Mouse (Mus musculus) Patski (cell line): Measurements from ENCODE around the gene Ift20. TPM values are rescaled to one million over a fixed set of nuclear protein-coding genes. Genes with fewer than 3 reads are reported as not detected.
A peak's percentile ranks its signal among the peaks of the same experiment; 100 is the strongest.
"Not testable (repeated sequence)": the region's sequence is repeated elsewhere in the genome, so short reads cannot be mapped to it uniquely, and the experiment has no call there.

Experiments
- ATAC-seq: fragments of 100-300 bp; one replicate; pipeline ENCODE4 v1.8.0; 2021
- CTCF ChIA-PET: fragments of 350-600 bp; sonication (Branson Sonifier 250); formaldehyde crosslinking; loops from one replicate; lab custom pipeline; 2022; ENCODE audit warnings: inconsistent platforms; lab: Charles Lee
- POLR2A ChIA-PET: fragments of 350-600 bp; sonication (Branson Sonifier 250); formaldehyde crosslinking; loops from one replicate; lab custom pipeline; 2022; ENCODE audit warnings: antibody characterized with exemption, inconsistent platforms; lab: Charles Lee
- DNase-seq: peaks from one replicate; pipeline ENCODE4 v3.0.0-alpha.2; 2011; ENCODE audit warnings: low read depth, low spot score
- H3K27me3 ChIP-seq: fragments of 371-371 bp; one replicate; pipeline ENCODE4 v1.5.1; 2021
- CTCF ChIP-seq: fragments of 100-300 bp; IDR thresholded peaks from one replicate; pipeline ENCODE4 v1.5.1; 2021
- in situ Hi-C: fragments of 300-500 bp; cut with MboI; formaldehyde crosslinking; loops from 3 replicates; pipeline ENCODE4 v1.11.1; 2018; ENCODE audit warnings: low pct_unique_long_range_greater_than_20kb, mixed read lengths
- polyA plus RNA-seq: library from polyadenylated mRNA; unstranded; gene quantifications from one replicate; pipeline ENCODE4 v1.2.3, GENCODE M21; 2021

The Ift20 gene
- polyA plus RNA-seq, 1 experiment from 2014 or later = 77.8 TPM

- CTCF ChIA-PET = interaction anchor here (1.5 to 1.8 kb wide), 2 partner anchors 11 to 13 kb away, joined by 4 to 10 read pairs; no protein-coding TSS in a partner anchor
- ATAC-seq (peak; percentile 73), DNase-seq (peak; percentile 84)
- in situ Hi-C loops = no loop called here
- TF ChIP-seq CTCF = no peak
- POLR2A ChIA-PET = no interaction called here
- no peaks in the 10 kb centered on the region for H3K27me3 ChIP-seq
Observed at GRCm38 (mm10) chr11:78522481-78522997, 13.6 kb upstream of the Ift20 start.

- ChIA-PET POLR2A (interaction anchor here (0.6 kb wide), 1 partner anchor 18 kb away, joined by 9 read pairs; no protein-coding TSS in a partner anchor), CTCF (interaction anchor here (1.5 to 1.8 kb wide), 2 partner anchors 10 to 12 kb away, joined by 4 to 10 read pairs; no protein-coding TSS in a partner anchor)
- ATAC-seq (no peak), DNase-seq (no peak)
- H3K27me3 ChIP-seq = no peaks in the 10 kb centered on the region
- no peak for TF ChIP-seq CTCF
- in situ Hi-C loops = no loop called here
Observed at GRCm38 (mm10) chr11:78523241-78523955, 12.8 kb upstream of the Ift20 start.

GRCm38 (mm10) chr11:78524838-78525237 is 11.3 kb upstream of the Ift20 start:
- TF ChIP-seq CTCF = no peak
- H3K27me3 ChIP-seq = no peaks in the 10 kb centered on the region
- DNase-seq = no peak
- in situ Hi-C loops = no loop called here
- ChIA-PET CTCF (interaction anchor here (1.1 kb wide), 1 partner anchor 11 kb away, joined by 6 read pairs; the partner anchor contains the start of genes Ift20 and Tnfaip1), POLR2A (interaction anchor here (0.5 to 1.1 kb wide), 3 partner anchors 15 to 325 kb away, joined by 3 to 4 read pairs (median 3); no protein-coding TSS in a partner anchor)
- no peak for ATAC-seq

- no peaks in the 10 kb centered on the region for H3K27me3 ChIP-seq
- DNase-seq = no peak
- no peak for ATAC-seq
- ChIA-PET POLR2A (no interaction called here), CTCF (no interaction called here)
- TF ChIP-seq CTCF = no peak
- in situ Hi-C loops = no loop called here
Observed at GRCm38 (mm10) chr11:78528714-78529113, 7.4 kb upstream of the Ift20 start.

- no peaks in the 10 kb centered on the region for H3K27me3 ChIP-seq
- DNase-seq (no peak), ATAC-seq (no peak)
- ChIA-PET POLR2A (no interaction called here), CTCF (no interaction called here)
- no peak for TF ChIP-seq CTCF
- in situ Hi-C loops = no loop called here
Observed at GRCm38 (mm10) chr11:78530001-78530400, 6.2 kb upstream of the Ift20 start.

GRCm38 (mm10) chr11:78531046-78531445 is 5.1 kb upstream of the Ift20 start:
- ChIA-PET POLR2A (no interaction called here), CTCF (no interaction called here)
- in situ Hi-C loops = no loop called here
- no peak for TF ChIP-seq CTCF
- no peaks in the 10 kb centered on the region for H3K27me3 ChIP-seq
- ATAC-seq (no peak), DNase-seq (no peak)

GRCm38 (mm10) chr11:78531515-78531914 is 4.6 kb upstream of the Ift20 start:
- POLR2A ChIA-PET, DNase-seq, CTCF ChIA-PET, H3K27me3 ChIP-seq, ATAC-seq, in situ Hi-C loops: not testable (repeated sequence)

GRCm38 (mm10) chr11:78534516-78534915 is 1.6 kb upstream of the Ift20 start:
- POLR2A ChIA-PET = no interaction called here
- no peak for ATAC-seq
- H3K27me3 ChIP-seq = no peaks in the 10 kb centered on the region

GRCm38 (mm10) chr11:78535376-78536079 is 633 bp upstream of the Ift20 start:
- no peak for TF ChIP-seq CTCF
- no peaks in the 10 kb centered on the region for H3K27me3 ChIP-seq
- CTCF ChIA-PET = interaction anchor here (1.3 to 1.7 kb wide), 3 partner anchors 11 to 136 kb away, joined by 4 to 10 read pairs (median 6); no protein-coding TSS in a partner anchor
- DNase-seq (no peak), ATAC-seq (no peak)
- in situ Hi-C loops = no loop called here
- POLR2A ChIA-PET = no interaction called here

More at GRCm38 (mm10) chr11:78534516-78534915, 1.6 kb upstream of the Ift20 start:
- in situ Hi-C loops = no loop called here
- CTCF ChIA-PET = interaction anchor here (1.3 to 1.7 kb wide), 3 partner anchors 10 to 135 kb away, joined by 4 to 10 read pairs (median 6); no protein-coding TSS in a partner anchor
- no peak for DNase-seq
- no peak for TF ChIP-seq CTCF

- TF ChIP-seq CTCF = no peak
- H3K27me3 ChIP-seq = no peaks in the 10 kb centered on the region
- ATAC-seq (peak; percentile 7), DNase-seq (no peak)
- in situ Hi-C loops = no loop called here
- POLR2A ChIA-PET = interaction anchor here (0.9 kb wide), 1 partner anchor 9 kb away, joined by 3 read pairs; no protein-coding TSS in a partner anchor
- CTCF ChIA-PET = no interaction called here
Observed at GRCm38 (mm10) chr11:78536690-78537084, 526 bp downstream of the Ift20 start.
